Mouse (Mus musculus): ENCODE measurements around the gene Lrch2. TPM values are rescaled to one million over a fixed set of nuclear protein-coding genes. Genes with fewer than 3 reads are reported as not detected.
"Not testable (repeated sequence)": the region's sequence is repeated elsewhere in the genome, so short reads cannot be mapped to it uniquely, and the experiment has no call there.

Lrch2 gene
- 3.4 and 5.0 TPM in 2 replicates for polyA plus RNA-seq (2016; fragmentation: Nextera tagmentation; extraction: Ambion mirVana)

- 6% methylated on average over 38 of the region's 50 CpGs for WGBS
- H3K27me3 ChIP-seq (replicated peaks): no peaks in the 10 kb centered on the region
- peak; percentile 77 for ATAC-seq (ENCODE audit: insufficient number of reproducible peaks, low FRiP score)
Observed at GRCm38 (mm10) chrX:147553421-147554201, at the start of gene Lrch2. Gene Lrch2, minus strand, starts transcription at chrX:147554081.

GRCm38 (mm10) chrX:147540934-147541870 is 12.7 kb downstream of the Lrch2 start:
- 58% methylated on average over 11 of the region's 11 CpGs for WGBS
- H3K27ac ChIP-seq (ENCODE audit: poor library complexity, severe bottlenecking): no peak overlapping the region
- no peaks in the 10 kb centered on the region for H3K36me3 ChIP-seq
- H3K4me3 ChIP-seq: no peak overlapping the region
- H3K4me2 ChIP-seq: no peak overlapping the region
- no peak for ATAC-seq (ENCODE audit: insufficient number of reproducible peaks, low FRiP score)
- no peaks in the 10 kb centered on the region for H3K9me3 ChIP-seq (replicated peaks)
- no peaks in the 10 kb centered on the region for H3K27me3 ChIP-seq (replicated peaks)
- H3K9ac ChIP-seq: no peak overlapping the region
- no peaks in the 10 kb centered on the region; the same call in 1 of the 2 replicates for H3K4me1 ChIP-seq (replicated peaks)

More at GRCm38 (mm10) chrX:147553421-147554201, at the start of gene Lrch2:
- Histone ChIP-seq H3K36me3 (no peaks in the 10 kb centered on the region), H3K4me2 (peak within 1 kb of the TSS; percentile 61), H3K9ac (peak within 1 kb of the TSS; percentile 72), H3K27ac (ENCODE audit: poor library complexity, severe bottlenecking) (peak within 1 kb of the TSS; percentile 78), H3K4me3 (peak within 1 kb of the TSS; percentile 69), H3K4me1 (replicated peaks) (no peaks in the 10 kb centered on the region), H3K9me3 (replicated peaks) (no peaks in the 10 kb centered on the region)

- ATAC-seq (ENCODE audit: insufficient number of reproducible peaks, low FRiP score): no peak
- no peak overlapping the region for H3K27ac ChIP-seq (ENCODE audit: poor library complexity, severe bottlenecking)
- no peak overlapping the region for H3K4me2 ChIP-seq
- H3K4me1 ChIP-seq (replicated peaks): no peaks in the 10 kb centered on the region; the same call in 1 of the 2 replicates
- H3K9ac ChIP-seq: no peak overlapping the region
- H3K27me3 ChIP-seq (replicated peaks): no peaks in the 10 kb centered on the region
- no peaks in the 10 kb centered on the region for H3K9me3 ChIP-seq (replicated peaks)
- H3K4me3 ChIP-seq: no peak overlapping the region
- H3K36me3 ChIP-seq: no peaks in the 10 kb centered on the region
Observed at GRCm38 (mm10) chrX:147538377-147538776, 15.5 kb downstream of the Lrch2 start.

GRCm38 (mm10) chrX:147537117-147537516 is 16.8 kb downstream of the Lrch2 start:
- 71% methylated on average over 3 of the region's 3 CpGs for WGBS
- not testable (repeated sequence) for ATAC-seq (ENCODE audit: insufficient number of reproducible peaks, low FRiP score); H3K4me1 ChIP-seq (replicated peaks); H3K9ac ChIP-seq; H3K36me3 ChIP-seq; H3K27ac ChIP-seq (ENCODE audit: poor library complexity, severe bottlenecking); H3K27me3 ChIP-seq (replicated peaks); H3K4me3 ChIP-seq; H3K4me2 ChIP-seq; H3K9me3 ChIP-seq (replicated peaks)

- no peak overlapping the region for H3K4me3 ChIP-seq
- WGBS: 58% methylated on average over 2 of the region's 2 CpGs
- no peaks in the 10 kb centered on the region for H3K36me3 ChIP-seq
- no peaks in the 10 kb centered on the region for H3K4me1 ChIP-seq (replicated peaks)
- ATAC-seq (ENCODE audit: insufficient number of reproducible peaks, low FRiP score): no peak
- H3K9ac ChIP-seq: no peak overlapping the region
- no peak overlapping the region for H3K4me2 ChIP-seq
- H3K27me3 ChIP-seq (replicated peaks): no peaks in the 10 kb centered on the region
- H3K27ac ChIP-seq (ENCODE audit: poor library complexity, severe bottlenecking): no peak overlapping the region
- H3K9me3 ChIP-seq (replicated peaks): no peaks in the 10 kb centered on the region
Observed at GRCm38 (mm10) chrX:147535616-147536015, 18.3 kb downstream of the Lrch2 start.

- H3K36me3 ChIP-seq: no peaks in the 10 kb centered on the region
- no peaks in the 10 kb centered on the region for H3K27me3 ChIP-seq (replicated peaks)
- 43% methylated on average over 4 of the region's 4 CpGs for WGBS
- no peaks in the 10 kb centered on the region for H3K4me1 ChIP-seq (replicated peaks)
- no peaks in the 10 kb centered on the region for H3K9me3 ChIP-seq (replicated peaks)
- no peak for ATAC-seq (ENCODE audit: insufficient number of reproducible peaks, low FRiP score)
- no peak overlapping the region for H3K4me2 ChIP-seq
- H3K9ac ChIP-seq: no peak overlapping the region
- H3K4me3 ChIP-seq: no peak overlapping the region
- no peak overlapping the region for H3K27ac ChIP-seq (ENCODE audit: poor library complexity, severe bottlenecking)
Observed at GRCm38 (mm10) chrX:147531675-147532074, 22.2 kb downstream of the Lrch2 start.

- H3K4me1 ChIP-seq (replicated peaks): no peaks in the 10 kb centered on the region
- WGBS: 59% methylated on average over 7 of the region's 7 CpGs
- no peaks in the 10 kb centered on the region for H3K36me3 ChIP-seq
- H3K4me3 ChIP-seq: no peak overlapping the region
- no peak overlapping the region for H3K9ac ChIP-seq
- H3K27me3 ChIP-seq (replicated peaks): no peaks in the 10 kb centered on the region
- no peak overlapping the region for H3K4me2 ChIP-seq
- H3K27ac ChIP-seq (ENCODE audit: poor library complexity, severe bottlenecking): no peak overlapping the region
- ATAC-seq (ENCODE audit: insufficient number of reproducible peaks, low FRiP score): no peak
- H3K9me3 ChIP-seq (replicated peaks): no peaks in the 10 kb centered on the region
Observed at GRCm38 (mm10) chrX:147527646-147528172, 26.2 kb downstream of the Lrch2 start.

GRCm38 (mm10) chrX:147489551-147489950 is 64.3 kb downstream of the Lrch2 start:
- Histone ChIP-seq H3K27ac (ENCODE audit: poor library complexity, severe bottlenecking) (no peak overlapping the region), H3K36me3 (no peaks in the 10 kb centered on the region), H3K4me2 (no peak overlapping the region), H3K9me3 (replicated peaks) (no peaks in the 10 kb centered on the region), H3K27me3 (replicated peaks) (no peaks in the 10 kb centered on the region), H3K4me1 (replicated peaks) (no peaks in the 10 kb centered on the region), H3K4me3 (no peak overlapping the region), H3K9ac (no peak overlapping the region)
- ATAC-seq (ENCODE audit: insufficient number of reproducible peaks, low FRiP score): no peak
- 75% methylated on average over 2 of the region's 2 CpGs for WGBS

GRCm38 (mm10) chrX:147453610-147454009 is 100.3 kb downstream of the Lrch2 start, which contains the start of gene Vmn1r239-ps:
Gene Vmn1r239-ps, minus strand, starts transcription at chrX:147453710.
- H3K4me2 ChIP-seq; H3K27me3 ChIP-seq (replicated peaks); H3K36me3 ChIP-seq; H3K4me1 ChIP-seq (replicated peaks); H3K9me3 ChIP-seq (replicated peaks); H3K4me3 ChIP-seq; H3K9ac ChIP-seq; H3K27ac ChIP-seq (ENCODE audit: poor library complexity, severe bottlenecking); ATAC-seq (ENCODE audit: insufficient number of reproducible peaks, low FRiP score): not testable (repeated sequence)
- 53% methylated on average over 1 of the region's 1 CpGs for WGBS

- no peaks in the 10 kb centered on the region for H3K27me3 ChIP-seq (replicated peaks)
- no peaks in the 10 kb centered on the region for H3K9me3 ChIP-seq (replicated peaks)
- no peak for ATAC-seq (ENCODE audit: insufficient number of reproducible peaks, low FRiP score)
- H3K4me1 ChIP-seq (replicated peaks): no peaks in the 10 kb centered on the region
- H3K4me3 ChIP-seq: no peak overlapping the region
- H3K9ac ChIP-seq: no peak overlapping the region
- no peak overlapping the region for H3K27ac ChIP-seq (ENCODE audit: poor library complexity, severe bottlenecking)
- no peaks in the 10 kb centered on the region for H3K36me3 ChIP-seq
- WGBS: 86% methylated on average over 4 of the region's 4 CpGs
- H3K4me2 ChIP-seq: no peak overlapping the region
Observed at GRCm38 (mm10) chrX:147443386-147443785, 110.5 kb downstream of the Lrch2 start.

- 67% methylated on average over 2 of the region's 2 CpGs for WGBS
- no peak overlapping the region for H3K27ac ChIP-seq (ENCODE audit: poor library complexity, severe bottlenecking)
- H3K4me1 ChIP-seq (replicated peaks): no peaks in the 10 kb centered on the region
- H3K27me3 ChIP-seq (replicated peaks): no peaks in the 10 kb centered on the region
- ATAC-seq (ENCODE audit: insufficient number of reproducible peaks, low FRiP score): no peak
- H3K4me3 ChIP-seq: no peak overlapping the region
- H3K4me2 ChIP-seq: no peak overlapping the region
- H3K9ac ChIP-seq: no peak overlapping the region
- no peaks in the 10 kb centered on the region for H3K9me3 ChIP-seq (replicated peaks)
- no peaks in the 10 kb centered on the region for H3K36me3 ChIP-seq
Observed at GRCm38 (mm10) chrX:147435400-147435799, 118.5 kb downstream of the Lrch2 start.
